Mouse (Mus musculus) lung, postnatal 0 days (tissue): ENCODE measurements around the gene Grk6. TPM values are rescaled to one million over a fixed set of nuclear protein-coding genes. Genes with fewer than 3 reads are reported as not detected.
A peak's percentile ranks its signal among the peaks of the same experiment; 100 is the strongest.

Experiments used
- ATAC-seq: fragments of 200-750 bp; cut with Nextera tagmentation; 2 replicates; pipeline ENCODE4 v1.8.0; 2017; ENCODE audit warnings: moderate library complexity
- DNase-seq: peaks from one replicate; pipeline ENCODE4 v3.0.0-alpha.2; 2016; ENCODE audit warnings: low spot score
- H3K27ac ChIP-seq: fragments of 300-500 bp; sonication (generic); 2 replicates; pipeline ENCODE4 v1.5.1; 2014; ENCODE audit warnings: antibody characterized with exemption, mild to moderate bottlenecking, low read length, mixed read lengths
- H3K27me3 ChIP-seq: fragments of 300-500 bp; sonication (generic); replicated peaks from 2 replicates; pipeline ENCODE4 v1.6.1; 2014; ENCODE audit warnings: low read length, mixed read lengths; ENCODE audit not compliant: insufficient read depth
- H3K36me3 ChIP-seq: fragments of 300-500 bp; sonication (generic); 2 replicates; pipeline ENCODE4 v1.6.1; 2014; ENCODE audit warnings: low read length, mixed read lengths; ENCODE audit not compliant: insufficient read depth
- H3K4me1 ChIP-seq: fragments of 300-500 bp; sonication (generic); 2 replicates; pipeline ENCODE4 v1.6.1; 2014; ENCODE audit warnings: antibody characterized with exemption, low read depth, low read length, mixed read lengths; ENCODE audit not compliant: insufficient read depth
- H3K4me2 ChIP-seq: fragments of 300-500 bp; sonication (generic); replicated peaks from 2 replicates; pipeline ENCODE4 v1.6.1; 2014; ENCODE audit warnings: low read depth, mild to moderate bottlenecking, low read length, moderate library complexity, mixed read lengths
- H3K4me3 ChIP-seq: fragments of 300-500 bp; sonication (generic); 2 replicates; pipeline ENCODE4 v1.5.1; 2014; ENCODE audit warnings: low read depth, low read length
- H3K9ac ChIP-seq: fragments of 300-500 bp; sonication (generic); replicated peaks from 2 replicates; pipeline ENCODE4 v1.6.1; 2014; ENCODE audit warnings: low read depth, mild to moderate bottlenecking
- H3K9me3 ChIP-seq: fragments of 300-500 bp; sonication (generic); 2 replicates; pipeline ENCODE4 v1.6.1; 2016; ENCODE audit warnings: low read length, mixed read lengths
- CTCF ChIP-seq: IDR thresholded peaks from 2 replicates; pipeline ENCODE4 v1.5.1; 2016; ENCODE audit warnings: antibody characterized with exemption, mild to moderate bottlenecking
- EP300 ChIP-seq: IDR thresholded peaks from 2 replicates; pipeline ENCODE4 v1.6.1; 2016; ENCODE audit warnings: antibody characterized with exemption, mild to moderate bottlenecking, control low read depth
- WGBS: fragments of 180-500 bp; shearing (Covaris S2); extraction: QIAGEN DNeasy Blood & Tissue Kit; methylation state at CpG from one replicate; pipeline ENCODE4 v1.1.7; 2014; 5-methylcytosine and 5-hydroxymethylcytosine counted together
- polyA plus RNA-seq: library from polyadenylated mRNA; unstranded; fragments of >200 nt; fragmentation: Nextera tagmentation; extraction: Ambion mirVana; gene quantifications from 2 replicates; pipeline ENCODE4 v1.2.1, GENCODE M21; 2015

The Grk6 gene
- polyA plus RNA-seq, 1 experiment from 2014 or later, result 20.4 TPM

GRCm38 (mm10) chr13:55443799-55444285, 1.0 kb upstream of the Grk6 start:
- TF ChIP-seq EP300 (no peak), CTCF (no peak)
- Histone ChIP-seq H3K4me2 (peak overlapping the region; percentile 61), H3K36me3 (no peaks in the 10 kb centered on the region), H3K27ac (peak overlapping the region; percentile 95; the same call in 1 of the 2 replicates), H3K4me1 (peaks cover 10% of the 10 kb centered on the region; the same call in 1 of the 2 replicates), H3K9me3 (no peaks in the 10 kb centered on the region), H3K4me3 (peak overlapping the region; percentile 70), H3K27me3 (no peaks in the 10 kb centered on the region), H3K9ac (no peak overlapping the region)
- ATAC-seq (no peak), DNase-seq (no peak)
- 30% methylated on average over 9 of the region's 9 CpGs for WGBS

- Histone ChIP-seq H3K36me3 (no peaks in the 10 kb centered on the region), H3K9me3 (no peaks in the 10 kb centered on the region), H3K27me3 (no peaks in the 10 kb centered on the region), H3K9ac (no peak overlapping the region), H3K4me3 (peak overlapping the region; percentile 70), H3K4me2 (peak overlapping the region; percentile 61), H3K4me1 (peaks cover 10% of the 10 kb centered on the region; the same call in 1 of the 2 replicates), H3K27ac (peak overlapping the region; percentile 95)
- WGBS, result 5% methylated on average over 24 of the region's 33 CpGs
- DNase-seq (peak; percentile 90), ATAC-seq (peak; percentile 75)
- TF ChIP-seq EP300 (0 out of 2 replicates have a peak, but pooled peaks have one; percentile 40), CTCF (no peak)
These were observed 461 bp upstream of the Grk6 start for GRCm38 (mm10) chr13:55444286-55444936.

DNA sequence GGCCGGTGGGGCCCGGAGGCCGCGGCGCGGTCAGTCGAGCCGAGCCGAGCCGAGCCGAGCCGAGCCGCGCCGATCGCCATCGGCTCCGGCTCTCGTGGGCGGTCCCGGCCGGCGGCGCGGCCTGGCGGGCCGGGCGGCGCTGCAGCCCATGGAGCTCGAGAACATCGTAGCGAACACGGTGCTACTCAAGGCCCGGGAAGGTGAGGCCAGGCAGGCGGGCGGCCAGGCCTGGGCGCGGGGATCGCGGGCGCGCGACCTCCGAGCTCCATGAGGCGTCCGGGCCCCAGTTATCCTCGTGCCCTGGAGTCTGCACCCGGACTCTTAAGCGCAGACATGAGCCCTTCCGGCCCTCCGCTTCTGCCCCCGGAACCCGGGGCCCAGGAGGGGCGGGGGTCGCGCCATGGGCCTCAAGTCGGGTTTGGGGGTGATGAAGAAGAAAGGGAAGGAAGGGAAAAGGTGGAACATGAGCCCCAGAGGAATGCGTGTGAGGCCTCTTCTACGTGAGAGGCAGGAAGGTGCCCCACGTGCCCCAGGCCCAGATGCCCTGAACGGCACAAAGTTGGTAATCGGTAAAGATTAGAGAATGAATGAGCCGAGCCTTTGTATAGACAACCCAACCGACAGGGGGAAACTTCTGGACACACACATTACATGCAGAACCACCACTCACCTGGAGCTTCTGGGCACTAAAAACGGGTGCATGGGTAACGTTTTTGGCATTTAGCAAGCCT, 654 bp downstream of the Grk6 start:
- Histone ChIP-seq H3K9ac (peak overlapping the region; percentile 84), H3K4me2 (peak overlapping the region; percentile 90), H3K36me3 (0 out of 2 replicates have a peak, but pooled peaks cover 1% of the 10 kb centered on the region), H3K27me3 (no peaks in the 10 kb centered on the region), H3K9me3 (no peaks in the 10 kb centered on the region), H3K4me1 (peaks cover 10% of the 10 kb centered on the region; the same call in 1 of the 2 replicates), H3K27ac (peak overlapping the region; percentile 95), H3K4me3 (peak overlapping the region; percentile 70)
- 0 out of 2 replicates have a peak, but pooled peaks have one; percentile 6 for TF ChIP-seq CTCF
- TF ChIP-seq EP300, result no peak
- ATAC-seq (no peak), DNase-seq (no peak)
- under 1% methylated on average over 44 of the region's 66 CpGs for WGBS

DNA sequence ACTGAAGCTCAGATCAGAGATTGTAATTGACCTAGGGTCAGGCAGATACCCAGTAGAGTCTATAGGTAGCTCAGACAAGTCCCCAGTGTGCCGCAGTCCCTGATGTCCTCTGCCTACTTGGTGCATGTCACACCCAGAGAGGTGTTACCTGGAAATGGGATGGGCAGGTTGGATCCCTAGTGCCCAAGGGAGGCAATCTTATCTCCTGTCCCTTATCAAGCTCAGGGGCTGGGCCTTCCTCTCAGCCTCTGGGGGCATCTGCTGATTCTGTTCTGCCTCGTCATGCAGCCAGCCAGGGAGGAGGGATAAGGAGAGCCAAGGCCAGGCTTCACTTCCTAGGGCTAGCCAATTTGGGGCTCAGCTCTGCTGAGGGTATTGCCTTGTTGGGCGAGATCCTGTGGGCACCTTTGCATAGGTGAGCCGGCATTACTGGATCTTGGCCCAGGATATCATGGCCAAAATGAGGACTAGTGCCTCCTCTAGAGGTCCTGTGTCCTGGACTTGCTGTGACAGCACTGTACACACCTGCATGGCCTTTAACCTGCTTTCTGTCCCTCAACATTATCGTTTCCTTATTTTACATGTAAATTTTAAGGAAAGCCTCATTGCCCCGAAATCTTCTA, 1.7 kb downstream of the Grk6 start:
- Histone ChIP-seq H3K4me3 (peak overlapping the region; percentile 70; the same call in 1 of the 2 replicates), H3K4me1 (peaks cover 10% of the 10 kb centered on the region; the same call in 1 of the 2 replicates), H3K36me3 (0 out of 2 replicates have a peak, but pooled peaks cover 3% of the 10 kb centered on the region), H3K9me3 (no peaks in the 10 kb centered on the region), H3K4me2 (peak overlapping the region; percentile 6; the same call in 1 of the 2 replicates), H3K27ac (no peak overlapping the region), H3K27me3 (no peaks in the 10 kb centered on the region), H3K9ac (no peak overlapping the region)
- 74% methylated on average over 6 of the region's 6 CpGs for WGBS
- ATAC-seq (no peak), DNase-seq (no peak)
- TF ChIP-seq CTCF (no peak), EP300 (no peak)

DNA sequence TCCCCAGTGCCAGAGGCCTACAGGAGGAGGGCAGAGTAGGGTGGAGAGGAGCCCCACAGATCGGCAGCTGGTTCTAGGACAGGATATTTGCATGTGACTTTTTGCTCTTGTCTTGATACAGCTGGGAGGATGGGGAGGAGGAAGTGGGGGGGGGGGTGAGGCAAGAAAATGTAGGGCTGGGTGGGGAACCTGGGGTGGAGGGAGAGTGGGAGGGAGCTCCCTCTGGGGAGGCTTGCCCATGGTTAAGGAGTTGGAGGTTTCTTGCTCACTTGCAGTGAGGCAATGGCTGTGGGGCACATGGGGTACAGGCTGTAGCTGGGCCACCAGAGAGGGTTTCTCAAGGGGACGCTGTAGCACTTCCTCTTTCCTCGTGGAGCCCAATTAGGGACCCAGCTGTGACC, 2.7 kb downstream of the Grk6 start:
- TF ChIP-seq EP300, result no peak
- TF ChIP-seq CTCF, result no peak
- Histone ChIP-seq H3K9ac (no peak overlapping the region; the same call in 1 of the 2 replicates), H3K4me2 (no peak overlapping the region), H3K4me3 (no peak overlapping the region), H3K27me3 (no peaks in the 10 kb centered on the region), H3K36me3 (0 out of 2 replicates have a peak, but pooled peaks cover 7% of the 10 kb centered on the region), H3K9me3 (no peaks in the 10 kb centered on the region), H3K4me1 (peaks cover 10% of the 10 kb centered on the region; the same call in 1 of the 2 replicates), H3K27ac (no peak overlapping the region)
- WGBS, result 26% methylated on average over 3 of the region's 3 CpGs
- DNase-seq (peak; percentile 53), ATAC-seq (no peak)

DNA sequence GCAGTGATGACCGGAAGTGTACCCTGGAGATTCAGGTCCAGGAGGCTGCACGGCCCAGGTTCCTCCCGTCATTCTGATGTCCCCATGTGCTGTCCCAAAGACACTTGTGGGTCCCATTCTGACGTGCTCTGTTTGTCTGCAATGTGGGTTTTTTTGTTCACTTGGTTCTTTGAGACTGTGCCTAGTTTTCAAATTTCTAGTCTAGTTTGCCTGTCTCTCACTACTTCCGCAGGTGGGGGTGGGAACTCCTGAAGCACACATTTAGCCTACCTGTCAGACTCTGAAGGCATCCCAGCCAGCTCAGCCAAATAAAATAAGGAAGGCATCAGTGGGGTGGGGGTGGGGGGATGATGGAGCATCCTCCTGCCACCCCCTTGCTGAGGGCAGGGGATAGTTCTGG, 3.3 kb downstream of the Grk6 start:
- Histone ChIP-seq H3K4me3 (no peak overlapping the region), H3K27me3 (no peaks in the 10 kb centered on the region), H3K4me2 (no peak overlapping the region), H3K4me1 (peaks cover 10% of the 10 kb centered on the region; the same call in 1 of the 2 replicates), H3K9ac (no peak overlapping the region), H3K36me3 (0 out of 2 replicates have a peak, but pooled peaks cover 7% of the 10 kb centered on the region), H3K9me3 (no peaks in the 10 kb centered on the region), H3K27ac (no peak overlapping the region)
- 91% methylated on average over 5 of the region's 5 CpGs for WGBS
- no peak for TF ChIP-seq CTCF
- no peak for TF ChIP-seq EP300
- DNase-seq (no peak), ATAC-seq (no peak)
